Mouse (Mus musculus) retina, postnatal 7 days (tissue): ENCODE data around the gene Scyl2.
"Not testable (repeated sequence)": the region's sequence is repeated elsewhere in the genome, so short reads cannot be mapped to it uniquely, and the experiment has no call there.

Source experiments
- DNase-seq: peaks from one replicate; pipeline ENCODE4 v3.0.0-alpha.2; 2012; ENCODE audit warnings: low read depth, low spot score

Gene Scyl2

GRCm38 (mm10) chr10:89679448-89679847 is 6.6 kb downstream of the Scyl2 start:
- no peak for DNase-seq

DNA sequence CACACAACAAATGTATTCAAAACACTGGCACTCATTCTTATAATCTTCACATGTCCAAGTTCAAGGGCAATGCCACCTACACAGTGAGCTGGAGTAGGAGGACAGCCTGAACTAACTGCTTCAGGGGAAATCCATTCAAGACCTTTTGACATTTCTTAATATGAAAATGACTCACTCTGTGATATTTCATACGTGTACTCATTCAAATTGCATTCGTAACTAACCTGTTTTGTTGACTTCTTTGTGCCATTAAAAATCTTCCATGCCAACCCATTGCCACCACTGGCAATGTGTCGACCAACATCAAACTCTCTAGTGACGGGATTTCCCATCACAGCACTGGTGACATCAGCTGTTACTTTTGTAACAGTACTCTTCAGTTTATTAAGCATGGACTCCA is 8.0 kb downstream of the Scyl2 start:
- no peak for DNase-seq

DNA sequence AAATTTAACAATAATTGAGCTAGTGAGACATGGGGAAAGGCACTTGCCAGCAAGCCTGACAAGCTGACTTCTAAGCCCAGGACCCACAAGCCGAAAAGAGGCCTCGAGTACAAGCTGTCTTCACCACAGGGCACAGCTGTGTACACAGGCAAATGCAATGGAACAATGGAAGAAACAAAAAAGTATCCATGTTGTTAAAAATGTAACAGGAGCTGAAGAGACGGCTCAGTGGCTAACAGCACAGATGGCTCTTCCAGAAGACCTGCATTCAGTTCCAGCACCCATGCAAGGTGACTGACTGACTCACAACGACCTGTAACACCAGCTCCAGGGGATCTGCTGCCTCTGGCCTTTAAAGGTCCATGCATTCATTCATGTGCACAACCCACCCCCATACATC is 9.5 kb downstream of the Scyl2 start:
- no peak for DNase-seq

- not testable (repeated sequence) for DNase-seq
Observed at GRCm38 (mm10) chr10:89670371-89670770, 15.7 kb downstream of the Scyl2 start.

DNA sequence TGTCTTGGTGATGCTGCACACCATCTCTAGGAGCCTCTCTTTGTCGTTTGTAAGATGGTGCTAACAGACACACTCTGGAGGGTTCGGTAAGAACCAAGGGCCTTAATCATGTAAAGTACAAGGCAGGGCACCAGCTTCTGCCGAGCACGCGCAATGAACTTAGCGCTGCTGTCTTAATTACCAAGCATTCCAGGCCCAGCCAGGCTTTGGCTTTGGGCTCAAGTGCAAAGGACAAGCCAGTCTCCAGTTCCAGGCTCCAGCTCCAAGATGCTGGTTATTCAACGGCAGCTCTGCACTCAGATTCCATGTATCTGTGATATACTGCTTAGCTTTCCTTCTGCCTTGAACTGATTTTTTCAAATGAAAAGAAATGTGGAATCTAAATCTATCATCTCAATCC is 18.5 kb downstream of the Scyl2 start:
- no peak for DNase-seq

GRCm38 (mm10) chr10:89665679-89666078 is 20.4 kb downstream of the Scyl2 start:
- no peak for DNase-seq

DNA sequence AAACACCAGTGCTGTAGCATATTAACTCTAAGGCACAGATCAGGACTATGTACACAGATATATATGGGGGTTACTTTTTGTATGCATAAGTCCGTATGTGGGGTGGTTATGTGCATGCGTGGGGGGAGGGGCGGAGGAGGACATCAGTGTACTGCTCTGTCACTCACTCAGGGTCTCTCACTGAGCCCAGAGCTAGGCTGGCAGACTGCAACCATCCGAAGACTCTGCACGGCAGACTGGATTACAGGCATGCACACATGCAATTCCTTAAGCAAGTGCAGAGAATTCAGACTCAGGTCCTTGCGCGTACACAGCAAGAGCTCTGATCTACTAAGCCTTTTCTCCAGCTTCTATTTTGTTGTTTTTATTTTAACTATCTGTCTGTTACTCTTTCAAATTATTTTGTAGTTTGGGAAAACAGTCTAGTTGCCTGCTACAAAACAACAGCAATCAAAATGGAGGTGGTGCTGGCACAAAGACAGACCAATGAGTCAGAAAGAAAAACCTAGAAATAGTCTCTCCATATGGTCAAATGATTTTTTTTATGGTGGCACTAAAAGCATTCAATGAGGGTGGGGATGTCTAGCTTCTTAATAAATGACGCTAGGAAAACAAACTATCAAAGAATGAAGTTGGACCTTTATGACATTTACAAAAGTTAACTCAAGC is 21.0 kb downstream of the Scyl2 start:
- DNase-seq = no peak

GRCm38 (mm10) chr10:89656366-89656765 is 29.7 kb downstream of the Scyl2 start:
- no peak for DNase-seq

DNA sequence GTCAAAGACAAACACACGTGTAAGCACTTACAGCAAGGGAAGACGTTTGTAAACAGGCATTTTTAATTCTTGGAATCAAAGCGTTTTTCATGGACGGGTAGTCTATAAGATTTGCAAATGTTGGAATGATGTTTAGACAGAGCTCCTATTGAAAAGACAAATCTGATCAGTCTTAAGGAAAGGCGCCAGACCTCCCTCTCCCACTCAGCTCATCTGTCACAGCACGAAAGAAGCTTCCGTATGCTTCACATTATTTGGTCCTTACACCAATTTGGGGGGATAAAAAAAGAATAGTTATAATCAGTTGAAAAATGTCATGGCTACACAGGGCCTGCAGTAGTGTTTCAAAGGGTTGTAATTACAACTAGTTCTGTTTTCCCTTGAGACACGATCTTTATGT is 33.2 kb downstream of the Scyl2 start:
- no peak for DNase-seq

GRCm38 (mm10) chr10:89651691-89652090 is 34.4 kb downstream of the Scyl2 start:
- DNase-seq = no peak

DNA sequence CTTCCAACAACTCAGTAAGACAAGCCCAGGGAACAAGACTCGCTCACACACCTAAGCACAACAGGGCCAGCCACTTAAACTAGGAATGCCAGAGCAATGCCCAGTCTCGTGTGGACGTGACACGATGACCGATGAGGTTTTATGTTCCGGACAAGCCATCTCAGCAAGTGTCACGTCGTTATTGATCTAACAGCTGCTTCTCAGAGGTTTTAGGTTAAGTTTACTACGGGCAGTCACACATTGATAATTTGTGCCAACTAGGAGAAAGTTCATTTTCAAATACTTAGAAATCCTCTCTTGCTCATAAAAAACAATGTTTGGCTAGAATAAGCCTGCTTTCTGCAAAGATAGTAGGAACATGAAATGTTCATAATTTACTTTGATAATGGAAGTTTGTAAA is 39.2 kb downstream of the Scyl2 start:
- no peak for DNase-seq

DNA sequence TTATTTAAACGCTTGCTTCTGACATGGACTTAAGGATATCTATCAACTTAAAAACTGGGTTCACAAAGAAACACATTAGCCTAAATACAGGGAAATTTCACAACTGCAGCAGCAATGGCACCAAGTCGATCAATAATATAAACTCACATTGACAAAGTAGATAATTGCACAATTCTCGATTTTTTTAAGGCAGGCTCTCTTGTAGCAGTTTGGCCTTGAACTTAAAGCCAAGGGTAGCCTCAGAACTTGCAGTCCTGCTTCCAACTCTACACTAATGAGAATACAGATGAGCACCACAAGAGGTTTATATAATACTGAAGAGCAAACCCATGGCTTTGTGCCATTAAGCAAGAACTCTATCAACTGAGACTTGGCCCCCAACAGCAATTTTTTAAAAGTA is 49.1 kb downstream of the Scyl2 start:
- DNase-seq = no peak

DNA sequence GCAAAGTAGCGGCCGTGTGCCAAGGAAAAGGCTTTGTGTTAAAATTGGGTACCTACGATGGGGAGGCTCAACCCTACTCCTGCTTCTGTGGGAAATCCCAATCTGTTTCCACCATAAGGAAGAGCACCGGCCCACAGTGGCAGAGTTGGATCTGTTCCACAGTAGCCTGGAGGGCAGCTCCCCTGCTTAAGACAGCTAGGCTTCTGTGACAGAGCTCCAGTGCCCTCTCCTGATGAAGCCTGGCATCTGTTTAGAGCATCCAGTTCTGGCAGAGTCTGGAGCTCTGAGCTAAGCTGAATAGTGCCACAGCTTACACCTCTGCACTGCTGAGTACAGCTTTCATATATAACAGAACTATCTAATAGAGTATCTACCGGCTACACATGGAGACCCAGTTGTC is 51.1 kb downstream of the Scyl2 start:
- peak; percentile 23 for DNase-seq

DNA sequence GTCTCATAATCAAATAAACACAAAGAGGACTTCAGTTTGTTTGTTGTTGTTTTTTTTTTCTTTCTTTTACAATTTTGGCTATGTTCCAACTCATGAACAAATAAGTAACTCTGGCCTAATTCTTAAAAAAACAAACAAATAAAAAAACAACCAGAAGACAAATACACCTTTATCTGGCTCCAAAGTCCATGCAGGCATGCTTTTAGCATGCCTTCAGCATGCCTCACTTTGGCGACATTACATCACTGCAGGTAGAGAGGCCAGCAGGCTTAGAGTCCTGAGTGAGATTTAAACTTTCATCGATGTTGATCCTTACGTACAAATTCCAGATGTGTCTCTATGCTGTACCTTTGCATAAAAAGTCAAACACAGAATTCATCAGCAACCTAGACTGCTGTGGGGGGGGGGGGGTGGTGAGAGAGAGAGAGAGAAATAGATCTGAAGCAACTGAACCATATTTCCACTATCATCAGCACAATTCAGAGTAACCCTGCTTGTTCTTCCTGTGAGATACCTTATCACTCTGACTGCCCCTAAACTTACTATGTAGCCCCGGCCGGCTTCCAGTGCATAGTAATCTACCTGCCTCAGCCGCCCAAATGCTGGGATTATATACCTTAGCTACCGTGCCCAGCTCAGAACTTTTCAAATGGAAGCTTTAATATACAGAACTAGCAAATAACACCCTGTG is 52.2 kb downstream of the Scyl2 start:
- no peak for DNase-seq

DNA sequence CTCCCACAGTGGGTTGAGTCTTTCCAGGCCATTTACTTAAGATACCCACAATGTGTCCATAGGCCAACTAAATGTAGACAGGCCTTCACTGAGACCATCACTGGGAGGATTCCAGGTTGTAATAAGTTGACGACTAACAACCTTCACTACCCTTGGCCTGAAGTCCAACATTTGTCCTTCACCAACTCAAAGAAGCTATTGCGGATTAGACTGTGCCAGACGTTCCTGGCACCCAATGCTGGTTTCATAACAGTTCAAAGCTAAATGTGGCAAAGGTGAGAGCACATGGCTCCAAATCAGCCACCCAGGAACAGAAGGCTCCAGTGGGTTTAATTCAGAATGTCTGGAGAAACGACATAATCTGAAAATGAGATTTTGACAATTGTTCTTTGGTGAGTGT is 53.0 kb downstream of the Scyl2 start:
- no peak for DNase-seq

GRCm38 (mm10) chr10:89631831-89632230 is 54.3 kb downstream of the Scyl2 start:
- DNase-seq = no peak

GRCm38 (mm10) chr10:89630564-89630963 is 55.5 kb downstream of the Scyl2 start:
- DNase-seq = no peak

DNA sequence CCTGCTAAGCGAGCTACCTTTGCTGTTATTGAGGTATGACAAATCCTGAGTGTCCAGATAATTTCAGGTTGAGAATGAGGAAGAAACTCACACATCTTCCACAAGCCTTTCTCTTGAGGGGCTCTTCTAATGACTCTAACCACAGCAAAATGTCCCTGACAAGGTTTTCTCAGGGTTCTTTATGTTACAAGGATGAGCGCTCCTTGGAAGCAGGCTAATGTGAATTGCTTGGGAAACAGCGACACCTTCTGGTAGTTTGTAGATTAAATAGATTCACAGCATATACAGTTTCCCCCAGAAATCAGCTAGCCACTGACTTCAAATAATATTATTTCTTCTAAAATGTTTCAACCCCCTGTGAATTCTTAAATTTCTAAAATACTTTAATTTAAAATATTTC is 56.0 kb downstream of the Scyl2 start:
- DNase-seq = peak; percentile 66

DNA sequence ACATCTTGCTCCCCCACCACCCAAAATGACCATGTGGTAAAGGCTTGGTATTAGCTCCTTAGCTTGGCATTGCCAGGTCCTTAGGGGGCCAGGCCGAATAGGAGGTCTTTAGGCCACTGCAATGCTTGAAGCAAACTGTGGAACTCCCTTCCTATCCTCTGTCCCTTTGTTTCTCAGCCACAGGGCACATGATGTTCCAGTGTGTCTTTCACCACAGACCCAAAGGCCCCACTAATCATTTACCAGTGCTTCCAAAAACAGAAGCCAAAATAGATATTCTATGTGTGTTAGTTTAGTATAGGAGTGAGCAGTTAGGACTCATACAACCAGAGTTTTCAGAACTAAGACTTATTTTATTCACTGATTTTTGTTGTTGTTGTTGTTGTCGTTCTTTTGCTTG is 59.4 kb downstream of the Scyl2 start:
- DNase-seq = no peak

- no peak for DNase-seq
Observed at GRCm38 (mm10) chr10:89624196-89624595, 61.9 kb downstream of the Scyl2 start.

- DNase-seq = no peak
Observed at GRCm38 (mm10) chr10:89621129-89621528, 65.0 kb downstream of the Scyl2 start, which contains the start of gene Slc17a8. Slc17a8 (minus strand) TSS chr10:89621253.

DNA sequence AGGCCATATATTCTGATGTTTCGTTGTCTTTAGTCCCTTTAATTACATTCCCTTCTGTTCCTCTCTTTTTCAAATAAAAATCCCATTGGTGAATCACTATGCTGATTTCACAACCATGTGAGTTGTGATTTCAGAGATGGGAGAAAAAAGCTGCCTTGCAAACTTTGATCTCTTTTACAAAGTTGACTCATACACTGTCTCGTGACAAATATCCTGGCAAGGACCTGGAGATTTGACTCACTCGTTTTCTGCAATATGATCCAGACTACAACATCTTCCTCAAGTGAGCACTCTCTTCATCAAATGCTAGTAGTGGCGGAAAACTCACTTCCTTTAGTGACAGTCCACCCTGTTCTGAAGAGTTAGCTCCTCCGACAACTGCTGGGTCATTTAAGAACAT is 86.8 kb downstream of the Scyl2 start:
- no peak for DNase-seq

GRCm38 (mm10) chr10:89597275-89597674 is 88.8 kb downstream of the Scyl2 start:
- DNase-seq = no peak
